Comparison of ENCODE assay signal across 9 mouse cellular contexts in the genomic region with DNA sequence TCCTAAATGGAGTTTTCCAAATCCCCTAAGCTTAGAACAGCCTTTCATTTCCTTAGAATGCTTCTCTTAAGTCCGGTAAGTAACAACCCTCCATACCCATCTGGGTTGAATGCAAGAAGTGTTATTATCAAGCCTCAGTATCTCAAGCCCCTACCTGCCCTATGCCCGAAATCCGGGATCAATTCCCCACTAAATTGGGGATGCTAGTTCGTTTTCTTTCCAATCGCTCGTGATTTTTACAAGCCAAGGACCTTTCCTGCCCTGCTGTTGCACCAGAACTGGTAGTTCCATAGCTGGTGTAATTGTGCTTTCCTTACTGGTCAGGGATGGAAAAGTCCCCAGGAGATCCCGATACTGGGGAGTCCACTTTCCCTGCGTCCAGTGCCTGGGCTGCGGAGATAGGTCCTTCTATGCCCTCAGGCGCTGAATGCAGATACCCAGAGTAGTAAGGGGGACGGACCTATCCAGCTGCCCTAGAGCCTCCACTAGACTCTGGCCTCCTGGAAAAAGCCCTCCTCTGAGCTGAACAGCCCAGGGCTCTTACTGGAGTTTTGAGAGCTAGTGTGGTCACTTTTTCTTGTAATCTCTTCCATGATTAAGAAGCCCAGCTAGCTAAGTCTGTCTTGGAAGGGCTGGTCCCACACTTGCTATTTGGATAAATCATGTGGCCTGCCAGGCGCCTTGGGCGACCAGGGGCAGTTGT. TPM values are rescaled to one million over a fixed set of nuclear protein-coding genes. Genes with fewer than 3 reads are reported as not detected.
A peak's percentile ranks its signal among the peaks of the same experiment; 100 is the strongest.
DNase-seq lines count a peak whose midpoint lies in the region; ATAC-seq lines count a peak whose summit lies in the region.
"Had no signal": no experiment of that assay in that cellular context is flagged by ENCODE, and none has a peak within 500 bp of the region (broad histone marks: within the 10 kb centered on the region; RNA-seq: fewer than 3 reads in every experiment).

No protein-coding gene starts in this region.

- 3% methylated on average over 13 of the region's 13 CpGs for WGBS in hindbrain, embryonic 10.5 days
- under 1% methylated on average over 13 of the region's 13 CpGs for WGBS in midbrain, embryonic 12.5 days

- H3K9ac ChIP-seq in midbrain, embryonic 12.5 days (replicated peaks), result peak overlapping the region; percentile 11; the same call in 1 of the 2 replicates

- H3K27ac ChIP-seq in hindbrain, embryonic 10.5 days, result peak overlapping the region; percentile 94
- no peak overlapping the region for H3K27ac ChIP-seq in midbrain, embryonic 12.5 days (replicated peaks)

- H3K36me3 ChIP-seq in hindbrain, embryonic 10.5 days, result no peaks in the 10 kb centered on the region
- no peaks in the 10 kb centered on the region for H3K36me3 ChIP-seq in midbrain, embryonic 12.5 days

- peaks cover 58% of the 10 kb centered on the region for H3K27me3 ChIP-seq in hindbrain, embryonic 10.5 days (ENCODE audit: insufficient read depth, poor library complexity, severe bottlenecking)
- H3K27me3 ChIP-seq in midbrain, embryonic 12.5 days, result peaks cover 34% of the 10 kb centered on the region

- peak overlapping the region; percentile 80 for H3K4me3 ChIP-seq in hindbrain, embryonic 10.5 days
- peak overlapping the region; percentile 75 for H3K4me3 ChIP-seq in midbrain, embryonic 12.5 days

- H3K9me3 ChIP-seq in hindbrain, embryonic 10.5 days, result no peaks in the 10 kb centered on the region
- no peaks in the 10 kb centered on the region for H3K9me3 ChIP-seq in midbrain, embryonic 12.5 days
- H3K9me3 ChIP-seq: megakaryocyte, embryonic 14.5 days had no signal

- peak overlapping the region; percentile 84 for H3K4me2 ChIP-seq in midbrain, embryonic 12.5 days (replicated peaks)

- peak; percentile 12 to 17 for DNase-seq in cerebellum, postnatal 10 days
- DNase-seq in cerebellum, adult 8-10 months, result no peak
- DNase-seq in ovary, postnatal 10 days (ENCODE audit: low spot score), result peak; percentile 3
- no peak for DNase-seq in ovary, adult 18-20 months (ENCODE audit: low spot score)
- peak; percentile 48 for DNase-seq in hindbrain, embryonic 10.5 days (ENCODE audit: low spot score)
- no peak for DNase-seq in MN1 (ENCODE audit: low spot score)
- DNase-seq in thymus, postnatal 14 days, result no peak

- H3K4me1 ChIP-seq in hindbrain, embryonic 10.5 days (replicated peaks), result peaks cover 55% of the 10 kb centered on the region
- H3K4me1 ChIP-seq in midbrain, embryonic 12.5 days, result peaks cover 39% of the 10 kb centered on the region

- no peak for ATAC-seq in midbrain, embryonic 12.5 days (ENCODE audit: low FRiP score, low read depth)

RNA-seq across cellular contexts. Expression of a gene that starts 1.1 kb away (rescaled TPM):
- 22.0 and 25.0 TPM in 2 replicates for polyA plus RNA-seq in hindbrain, embryonic 10.5 days (2016; fragmentation: Nextera tagmentation; extraction: Ambion mirVana)
- polyA plus RNA-seq in midbrain, embryonic 12.5 days (2016; fragmentation: Nextera tagmentation; extraction: Ambion mirVana), result 28.9 and 31.6 TPM in 2 replicates

Comparison
In these comparisons a context has a peak if more than half of its experiments do, and no peak if none do; other contexts are left out.
1. DNase-seq: peak in cerebellum, postnatal 10 days (2 of 2), ovary, postnatal 10 days (single experiment) and hindbrain, embryonic 10.5 days (single experiment); none in cerebellum, adult 8-10 months (single experiment), ovary, adult 18-20 months (single experiment), MN1 (single experiment) and thymus, postnatal 14 days (single experiment).